Mouse (Mus musculus) adrenal gland, adult 8-10 months (tissue): ENCODE measurements around the gene Fat3. TPM values are rescaled to one million over a fixed set of nuclear protein-coding genes. Genes with fewer than 3 reads are reported as not detected.

Experiments used
- DNase-seq: peaks from one replicate; pipeline ENCODE4 v3.0.0; 2022
- total RNA-seq, 4 experiments: library from RNA; stranded (reverse); gene quantifications; 2 replicates each; pipeline ENCODE4 v1.2.4; 2022

Fat3 gene
- total RNA-seq, 4 experiments from 2014 or later: 2.4 to 4.1 (median 3.3) TPM

- DNase-seq: no peak
These were observed 560.0 kb downstream of the Fat3 start for GRCm38 (mm10) chr9:15940933-15941673.

- no peak for DNase-seq
These were observed 561.5 kb downstream of the Fat3 start for GRCm38 (mm10) chr9:15939594-15939993.

- DNase-seq: no peak
These were observed 563.1 kb downstream of the Fat3 start for GRCm38 (mm10) chr9:15937837-15938514.

GRCm38 (mm10) chr9:15930928-15931443 lies 570.1 kb downstream of the Fat3 start:
- no peak for DNase-seq

GRCm38 (mm10) chr9:15928331-15928730 lies 572.8 kb downstream of the Fat3 start:
- no peak for DNase-seq

GRCm38 (mm10) chr9:15927378-15928083 lies 573.6 kb downstream of the Fat3 start:
- no peak for DNase-seq

- no peak for DNase-seq
These were observed 575.8 kb downstream of the Fat3 start for GRCm38 (mm10) chr9:15925237-15925636.

- DNase-seq: no peak
These were observed 580.8 kb downstream of the Fat3 start for GRCm38 (mm10) chr9:15920271-15920670.

- no peak for DNase-seq
These were observed 581.6 kb downstream of the Fat3 start for GRCm38 (mm10) chr9:15919373-15920005.

GRCm38 (mm10) chr9:15916600-15916999 lies 584.5 kb downstream of the Fat3 start:
- DNase-seq: no peak

GRCm38 (mm10) chr9:15912735-15913134 lies 588.4 kb downstream of the Fat3 start:
- DNase-seq: no peak

- no peak for DNase-seq
These were observed 591.5 kb downstream of the Fat3 start for GRCm38 (mm10) chr9:15909397-15910113.

GRCm38 (mm10) chr9:15903948-15904750 lies 596.9 kb downstream of the Fat3 start:
- DNase-seq: no peak

- no peak for DNase-seq
These were observed 603.0 kb downstream of the Fat3 start for GRCm38 (mm10) chr9:15898112-15898511.

GRCm38 (mm10) chr9:15886756-15887155 lies 614.3 kb downstream of the Fat3 start:
- DNase-seq: no peak

- DNase-seq: no peak
These were observed 620.3 kb downstream of the Fat3 start for GRCm38 (mm10) chr9:15880754-15881153.

GRCm38 (mm10) chr9:15880160-15880603 lies 620.9 kb downstream of the Fat3 start:
- DNase-seq: no peak

- DNase-seq: no peak
These were observed 626.5 kb downstream of the Fat3 start, which contains the start of gene Mtnr1b for GRCm38 (mm10) chr9:15874506-15875160. Gene Mtnr1b, minus strand, starts transcription at chr9:15874556.

GRCm38 (mm10) chr9:15870013-15870412 lies 631.1 kb downstream of the Fat3 start:
- no peak for DNase-seq

GRCm38 (mm10) chr9:15869456-15869855 lies 631.6 kb downstream of the Fat3 start:
- no peak for DNase-seq
